Mouse (Mus musculus): ENCODE data around the gene Crb1. TPM values are rescaled to one million over a fixed set of nuclear protein-coding genes. Genes with fewer than 3 reads are reported as not detected.

The Crb1 gene
- polyA plus RNA-seq, 1 experiment from 2014 or later = 0.32 TPM

DNA sequence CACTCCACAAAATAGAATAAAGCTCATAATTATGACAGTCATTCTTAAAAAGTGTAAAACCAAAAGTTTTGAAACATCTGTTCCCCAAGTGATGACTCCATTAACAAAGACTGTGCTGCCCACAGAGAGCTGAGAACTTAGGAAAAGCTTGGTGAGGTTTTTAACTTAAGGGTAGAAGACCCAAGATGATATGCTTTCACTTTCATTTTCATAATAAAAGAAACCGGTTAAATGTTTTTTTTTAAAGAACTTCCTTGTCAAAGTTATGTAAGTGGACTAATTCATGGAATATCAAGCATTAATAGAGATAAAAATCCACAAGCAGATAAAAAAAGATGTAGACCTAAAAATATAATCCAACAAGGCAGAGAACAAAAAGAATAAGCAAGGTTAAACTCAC lies 113.7 kb downstream of the Crb1 start:
- Histone ChIP-seq H3K4me3 (ENCODE audit: low read depth, low read length) (no peak overlapping the region), H3K9me3 (ENCODE audit: control insufficient read depth, low read depth, low read length) (no peaks in the 10 kb centered on the region), H3K9ac (replicated peaks; ENCODE audit: low read depth, low read length) (no peak overlapping the region), H3K4me2 (replicated peaks; ENCODE audit: low read depth, low read length) (no peak overlapping the region), H3K27me3 (ENCODE audit: control insufficient read depth, insufficient read depth, low read length) (no peaks in the 10 kb centered on the region), H3K27ac (ENCODE audit: low read length) (no peak overlapping the region), H3K4me1 (ENCODE audit: control insufficient read depth, insufficient read depth, low read length) (no peaks in the 10 kb centered on the region), H3K36me3 (ENCODE audit: control insufficient read depth, insufficient read depth, low read length) (no peaks in the 10 kb centered on the region)
- WGBS = 62% methylated on average over 1 of the region's 1 CpGs
- no peak for ATAC-seq (ENCODE audit: insufficient number of reproducible peaks, insufficient read depth, low FRiP score, low read depth)

DNA sequence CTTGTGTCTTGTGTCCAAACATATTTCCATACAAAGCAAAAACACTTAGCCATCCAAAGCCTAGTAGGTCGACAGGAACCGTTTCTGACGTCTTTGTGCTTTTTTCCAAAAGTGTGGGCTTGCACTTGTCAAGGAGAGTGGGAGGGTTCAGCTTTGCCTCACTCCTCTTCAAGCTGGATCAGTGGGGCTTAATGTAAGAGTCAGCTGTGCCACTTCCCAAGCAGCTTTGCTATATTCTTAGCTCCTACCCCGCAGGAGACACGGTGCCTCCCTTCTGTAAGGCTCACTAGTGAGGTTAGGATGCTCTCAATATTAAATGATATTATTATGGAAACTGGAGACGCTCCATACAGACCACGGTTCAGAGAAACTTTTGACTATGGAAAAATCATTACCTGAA lies 121.3 kb downstream of the Crb1 start:
- no peak overlapping the region for H3K4me2 ChIP-seq (replicated peaks; ENCODE audit: low read depth, low read length)
- no peak overlapping the region for H3K9ac ChIP-seq (replicated peaks; ENCODE audit: low read depth, low read length)
- no peak overlapping the region for H3K4me3 ChIP-seq (ENCODE audit: low read depth, low read length)
- no peaks in the 10 kb centered on the region for H3K9me3 ChIP-seq (ENCODE audit: control insufficient read depth, low read depth, low read length)
- no peaks in the 10 kb centered on the region for H3K4me1 ChIP-seq (ENCODE audit: control insufficient read depth, insufficient read depth, low read length)
- no peak overlapping the region for H3K27ac ChIP-seq (ENCODE audit: low read length)
- no peaks in the 10 kb centered on the region for H3K36me3 ChIP-seq (ENCODE audit: control insufficient read depth, insufficient read depth, low read length)
- no peaks in the 10 kb centered on the region for H3K27me3 ChIP-seq (ENCODE audit: control insufficient read depth, insufficient read depth, low read length)
- no peak for ATAC-seq (ENCODE audit: insufficient number of reproducible peaks, insufficient read depth, low FRiP score, low read depth)
- 57% methylated on average over 7 of the region's 7 CpGs for WGBS

GRCm38 (mm10) chr1:139252041-139252440 lies 124.9 kb downstream of the Crb1 start:
- 72% methylated on average over 3 of the region's 3 CpGs for WGBS
- no peak overlapping the region for H3K4me2 ChIP-seq (replicated peaks; ENCODE audit: low read depth, low read length)
- H3K9ac ChIP-seq (replicated peaks; ENCODE audit: low read depth, low read length) = no peak overlapping the region
- H3K27me3 ChIP-seq (ENCODE audit: control insufficient read depth, insufficient read depth, low read length) = no peaks in the 10 kb centered on the region
- H3K4me1 ChIP-seq (ENCODE audit: control insufficient read depth, insufficient read depth, low read length) = no peaks in the 10 kb centered on the region
- no peak for ATAC-seq (ENCODE audit: insufficient number of reproducible peaks, insufficient read depth, low FRiP score, low read depth)
- no peaks in the 10 kb centered on the region for H3K36me3 ChIP-seq (ENCODE audit: control insufficient read depth, insufficient read depth, low read length)
- H3K4me3 ChIP-seq (ENCODE audit: low read depth, low read length) = no peak overlapping the region
- H3K27ac ChIP-seq (ENCODE audit: low read length) = no peak overlapping the region
- no peaks in the 10 kb centered on the region for H3K9me3 ChIP-seq (ENCODE audit: control insufficient read depth, low read depth, low read length)

DNA sequence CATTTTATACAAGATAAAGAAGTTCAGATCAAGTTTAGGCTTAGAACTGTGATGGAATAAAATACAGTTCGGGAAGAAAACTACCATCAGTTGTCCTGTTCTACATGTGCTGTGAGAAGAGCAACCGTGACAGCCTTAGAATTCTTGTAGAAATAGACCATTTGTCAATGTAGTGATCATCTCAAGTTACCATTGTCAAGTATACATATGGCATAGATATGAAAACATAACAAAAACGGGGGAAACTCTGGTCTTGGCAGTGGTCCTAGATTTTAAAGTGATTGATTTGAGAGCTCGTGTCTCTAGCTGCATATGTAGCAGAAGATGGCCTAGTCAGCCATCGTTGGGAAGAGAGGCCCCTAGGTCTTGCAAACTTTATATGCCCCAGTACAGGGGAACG lies 127.7 kb downstream of the Crb1 start:
- Histone ChIP-seq H3K27ac (ENCODE audit: low read length) (no peak overlapping the region), H3K27me3 (ENCODE audit: control insufficient read depth, insufficient read depth, low read length) (no peaks in the 10 kb centered on the region), H3K4me2 (replicated peaks; ENCODE audit: low read depth, low read length) (no peak overlapping the region), H3K9me3 (ENCODE audit: control insufficient read depth, low read depth, low read length) (no peaks in the 10 kb centered on the region), H3K4me3 (ENCODE audit: low read depth, low read length) (no peak overlapping the region), H3K9ac (replicated peaks; ENCODE audit: low read depth, low read length) (no peak overlapping the region), H3K36me3 (ENCODE audit: control insufficient read depth, insufficient read depth, low read length) (no peaks in the 10 kb centered on the region), H3K4me1 (ENCODE audit: control insufficient read depth, insufficient read depth, low read length) (no peaks in the 10 kb centered on the region)
- ATAC-seq (ENCODE audit: insufficient number of reproducible peaks, insufficient read depth, low FRiP score, low read depth) = no peak
- WGBS = 39% methylated on average over 6 of the region's 6 CpGs

DNA sequence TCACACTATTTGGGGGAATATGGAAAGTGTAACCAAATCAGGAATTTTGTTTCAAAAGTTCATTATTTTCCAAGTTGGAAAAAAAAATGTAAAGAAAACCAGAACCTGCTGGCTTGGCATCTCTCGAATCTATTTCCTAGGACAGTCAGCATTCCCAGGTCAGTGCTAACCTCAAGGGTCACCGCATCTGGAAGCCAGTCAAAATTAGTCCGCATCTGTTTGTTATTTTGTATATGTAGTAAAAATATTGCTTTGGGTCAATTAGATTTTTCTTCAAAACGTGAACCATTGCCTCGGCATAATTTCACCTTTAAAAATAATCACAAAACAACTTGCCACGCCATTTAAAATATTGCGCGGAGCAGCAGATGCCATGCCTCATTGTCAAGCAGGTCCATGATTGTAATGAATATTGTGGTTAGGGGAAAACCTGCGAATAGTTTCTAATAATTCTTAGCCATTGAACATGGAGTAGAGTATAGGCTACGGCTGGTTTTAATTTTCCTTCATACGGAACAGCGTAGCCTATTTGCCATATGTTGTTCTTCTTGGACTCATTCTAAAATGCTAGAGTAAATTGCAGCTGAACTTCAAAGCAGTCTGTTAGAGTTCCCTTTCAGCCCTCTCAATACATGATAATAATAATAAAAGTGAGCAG lies 130.0 kb downstream of the Crb1 start:
- Histone ChIP-seq H3K9me3 (ENCODE audit: control insufficient read depth, low read depth, low read length) (no peaks in the 10 kb centered on the region), H3K4me3 (ENCODE audit: low read depth, low read length) (no peak overlapping the region), H3K36me3 (ENCODE audit: control insufficient read depth, insufficient read depth, low read length) (no peaks in the 10 kb centered on the region), H3K9ac (replicated peaks; ENCODE audit: low read depth, low read length) (no peak overlapping the region), H3K4me1 (ENCODE audit: control insufficient read depth, insufficient read depth, low read length) (no peaks in the 10 kb centered on the region), H3K27ac (ENCODE audit: low read length) (no peak overlapping the region), H3K4me2 (replicated peaks; ENCODE audit: low read depth, low read length) (no peak overlapping the region), H3K27me3 (ENCODE audit: control insufficient read depth, insufficient read depth, low read length) (no peaks in the 10 kb centered on the region)
- WGBS = 85% methylated on average over 12 of the region's 12 CpGs
- no peak for ATAC-seq (ENCODE audit: insufficient number of reproducible peaks, insufficient read depth, low FRiP score, low read depth)

- Histone ChIP-seq H3K36me3 (ENCODE audit: control insufficient read depth, insufficient read depth, low read length) (no peaks in the 10 kb centered on the region), H3K4me2 (replicated peaks; ENCODE audit: low read depth, low read length) (no peak overlapping the region), H3K4me1 (ENCODE audit: control insufficient read depth, insufficient read depth, low read length) (0 out of 2 replicates have a peak, but pooled peaks cover 3% of the 10 kb centered on the region), H3K9me3 (ENCODE audit: control insufficient read depth, low read depth, low read length) (no peaks in the 10 kb centered on the region), H3K27me3 (ENCODE audit: control insufficient read depth, insufficient read depth, low read length) (no peaks in the 10 kb centered on the region), H3K27ac (ENCODE audit: low read length) (no peak overlapping the region), H3K9ac (replicated peaks; ENCODE audit: low read depth, low read length) (no peak overlapping the region), H3K4me3 (ENCODE audit: low read depth, low read length) (no peak overlapping the region)
- no peak for ATAC-seq (ENCODE audit: insufficient number of reproducible peaks, insufficient read depth, low FRiP score, low read depth)
- WGBS = 58% methylated on average over 5 of the region's 5 CpGs
Observed at GRCm38 (mm10) chr1:139236794-139237193, 140.1 kb downstream of the Crb1 start.

GRCm38 (mm10) chr1:139234611-139235568 lies 142.0 kb downstream of the Crb1 start:
- no peak overlapping the region for H3K4me2 ChIP-seq (replicated peaks; ENCODE audit: low read depth, low read length)

DNA sequence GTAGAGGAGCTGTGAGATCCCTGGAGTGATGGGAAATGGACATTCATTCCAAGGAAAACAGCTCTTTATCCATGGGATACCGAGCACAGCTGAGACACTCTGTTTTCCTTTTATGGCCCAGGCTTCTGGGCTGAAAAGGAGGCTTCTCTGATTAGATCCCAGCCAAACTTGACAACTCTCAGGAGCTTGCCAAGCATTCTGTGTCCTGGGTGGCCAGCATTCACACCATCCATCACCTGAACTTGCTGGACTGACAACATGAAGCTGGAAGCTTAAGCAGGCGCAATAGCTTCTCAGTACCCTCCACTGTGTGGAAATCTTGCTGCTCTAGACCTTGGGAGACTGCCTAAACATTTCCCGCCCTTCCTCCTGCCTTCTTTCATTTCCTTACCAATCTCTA lies 144.3 kb downstream of the Crb1 start:
- 0 out of 2 replicates have a peak, but pooled peaks cover 3% of the 10 kb centered on the region for H3K4me1 ChIP-seq (ENCODE audit: control insufficient read depth, insufficient read depth, low read length)
- ATAC-seq (ENCODE audit: insufficient number of reproducible peaks, insufficient read depth, low FRiP score, low read depth) = peak; percentile 60; the same call in 1 of the 2 replicates
- H3K9ac ChIP-seq (replicated peaks; ENCODE audit: low read depth, low read length) = no peak overlapping the region
- no peak overlapping the region for H3K4me2 ChIP-seq (replicated peaks; ENCODE audit: low read depth, low read length)
- 35% methylated on average over 3 of the region's 3 CpGs for WGBS
- no peak overlapping the region for H3K4me3 ChIP-seq (ENCODE audit: low read depth, low read length)
- H3K36me3 ChIP-seq (ENCODE audit: control insufficient read depth, insufficient read depth, low read length) = no peaks in the 10 kb centered on the region
- H3K27me3 ChIP-seq (ENCODE audit: control insufficient read depth, insufficient read depth, low read length) = no peaks in the 10 kb centered on the region
- H3K27ac ChIP-seq (ENCODE audit: low read length) = peak overlapping the region; percentile 78
- no peaks in the 10 kb centered on the region for H3K9me3 ChIP-seq (ENCODE audit: control insufficient read depth, low read depth, low read length)

More at GRCm38 (mm10) chr1:139234611-139235568, 142.0 kb downstream of the Crb1 start:
- Histone ChIP-seq H3K4me3 (ENCODE audit: low read depth, low read length) (no peak overlapping the region), H3K9ac (replicated peaks; ENCODE audit: low read depth, low read length) (no peak overlapping the region), H3K4me1 (ENCODE audit: control insufficient read depth, insufficient read depth, low read length) (0 out of 2 replicates have a peak, but pooled peaks cover 3% of the 10 kb centered on the region), H3K36me3 (ENCODE audit: control insufficient read depth, insufficient read depth, low read length) (no peaks in the 10 kb centered on the region), H3K27me3 (ENCODE audit: control insufficient read depth, insufficient read depth, low read length) (no peaks in the 10 kb centered on the region), H3K27ac (ENCODE audit: low read length) (peak overlapping the region; percentile 66; the same call in 1 of the 2 replicates), H3K9me3 (ENCODE audit: control insufficient read depth, low read depth, low read length) (no peaks in the 10 kb centered on the region)
- WGBS = 34% methylated on average over 3 of the region's 3 CpGs
- ATAC-seq (ENCODE audit: insufficient number of reproducible peaks, insufficient read depth, low FRiP score, low read depth) = peak; percentile 59; the same call in 1 of the 2 replicates

All from stomach, embryonic 14.5 days (tissue).